Mouse (Mus musculus) liver, embryonic 14.5 days (tissue): ENCODE measurements at regions not wholly inside any gene's neighbourhood (a gene's known extent, or its start where the extent isn't known, plus 50 kb on each side); places are given as distances from the start of the nearest gene placed in this dataset.

Experiments
- CTCF ChIP-seq: IDR thresholded peaks from 2 replicates; pipeline ENCODE4 v1.5.1; 2016; ENCODE audit warnings: antibody characterized with exemption, low read depth, control low read depth
- EP300 ChIP-seq: IDR thresholded peaks from 2 replicates; pipeline ENCODE4 v1.6.1; 2016; ENCODE audit warnings: antibody characterized with exemption, low read depth

DNA sequence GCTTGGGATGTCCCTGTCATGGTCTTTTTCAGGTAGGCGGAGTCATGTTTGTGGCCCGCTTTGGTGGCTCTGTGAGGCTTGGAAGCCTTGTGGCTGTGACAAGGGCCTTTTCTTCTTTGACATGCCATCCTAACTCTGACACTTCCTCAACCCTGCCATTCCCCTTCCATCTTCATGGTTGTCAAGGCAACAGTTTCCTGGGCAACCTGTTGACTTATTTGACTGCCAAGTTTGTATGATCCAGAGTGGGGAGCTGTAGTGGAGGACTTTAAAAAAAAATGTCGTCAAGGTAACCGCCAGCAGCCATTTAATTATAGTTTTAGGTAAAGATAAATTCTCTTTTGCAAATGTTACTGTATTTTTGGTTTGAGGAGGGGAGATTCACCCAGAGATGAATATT is 56.8 kb upstream of the Kcng1 start:
- TF ChIP-seq CTCF (no peak), EP300 (no peak)
